Mouse (Mus musculus) embryonic facial prominence, embryonic 11.5 days (tissue): ENCODE measurements around the gene Nudt9. TPM values are rescaled to one million over a fixed set of nuclear protein-coding genes. Genes with fewer than 3 reads are reported as not detected.
"Not testable (repeated sequence)": the region's sequence is repeated elsewhere in the genome, so short reads cannot be mapped to it uniquely, and the experiment has no call there.

Experiments
- ATAC-seq: fragments of 200-750 bp; cut with Nextera tagmentation; replicated peaks from 2 replicates; pipeline ENCODE4 v1.8.0; 2017; ENCODE audit warnings: low read depth; ENCODE audit not compliant: insufficient number of reproducible peaks, low FRiP score, low TSS enrichment
- DNase-seq: peaks from one replicate; pipeline ENCODE4 v3.0.0-alpha.2; 2015; ENCODE audit warnings: low spot score
- H3K27ac ChIP-seq: fragments of 300-500 bp; sonication (generic); replicated peaks from 2 replicates; pipeline ENCODE4 v1.5.1; 2014; ENCODE audit warnings: mild to moderate bottlenecking, low read depth, low read length, control low read depth
- H3K27me3 ChIP-seq: fragments of 300-500 bp; sonication (generic); 2 replicates; pipeline ENCODE4 v1.6.1; 2014; ENCODE audit warnings: mild to moderate bottlenecking, low read length, moderate library complexity, mixed read lengths; ENCODE audit not compliant: control insufficient read depth, insufficient read depth
- H3K36me3 ChIP-seq: fragments of 300-500 bp; sonication (generic); replicated peaks from 2 replicates; pipeline ENCODE4 v1.6.1; 2014; ENCODE audit warnings: low read depth, mild to moderate bottlenecking, low read length, moderate library complexity, mixed read lengths; ENCODE audit not compliant: control insufficient read depth, insufficient read depth
- H3K4me1 ChIP-seq: fragments of 300-500 bp; sonication (generic); 2 replicates; pipeline ENCODE4 v1.6.1; 2014; ENCODE audit warnings: low read length, mixed read lengths; ENCODE audit not compliant: control insufficient read depth, insufficient read depth
- H3K4me2 ChIP-seq: fragments of 300-500 bp; sonication (generic); 2 replicates; pipeline ENCODE4 v1.6.1; 2014; ENCODE audit warnings: low read depth, mild to moderate bottlenecking, control low read depth, low read length, moderate library complexity
- H3K4me3 ChIP-seq: fragments of 300-500 bp; sonication (generic); 2 replicates; pipeline ENCODE4 v1.5.1; 2014; ENCODE audit warnings: low read depth, low read length, control low read depth
- H3K9ac ChIP-seq: fragments of 300-500 bp; sonication (generic); replicated peaks from 2 replicates; pipeline ENCODE4 v1.6.1; 2014; ENCODE audit warnings: mild to moderate bottlenecking, control low read depth, low read length
- H3K9me3 ChIP-seq: fragments of 300-500 bp; sonication (generic); replicated peaks from 2 replicates; pipeline ENCODE4 v1.6.1; 2016; ENCODE audit warnings: mild to moderate bottlenecking, low read length, inconsistent platforms, mixed read lengths; ENCODE audit not compliant: control insufficient read depth
- WGBS: fragments of 180-500 bp; shearing (Covaris S2); extraction: QIAGEN DNeasy Blood & Tissue Kit; methylation state at CpG from one replicate; pipeline ENCODE4 v1.1.7; 2014; 5-methylcytosine and 5-hydroxymethylcytosine counted together
- polyA plus RNA-seq: library from polyadenylated mRNA; unstranded; fragments of >200 nt; fragmentation: Nextera tagmentation; extraction: Ambion mirVana; gene quantifications from 2 replicates; pipeline ENCODE4 v1.2.1, GENCODE M21; 2014

The Nudt9 gene
- polyA plus RNA-seq, 1 experiment from 2014 or later = 66.9 TPM

DNA sequence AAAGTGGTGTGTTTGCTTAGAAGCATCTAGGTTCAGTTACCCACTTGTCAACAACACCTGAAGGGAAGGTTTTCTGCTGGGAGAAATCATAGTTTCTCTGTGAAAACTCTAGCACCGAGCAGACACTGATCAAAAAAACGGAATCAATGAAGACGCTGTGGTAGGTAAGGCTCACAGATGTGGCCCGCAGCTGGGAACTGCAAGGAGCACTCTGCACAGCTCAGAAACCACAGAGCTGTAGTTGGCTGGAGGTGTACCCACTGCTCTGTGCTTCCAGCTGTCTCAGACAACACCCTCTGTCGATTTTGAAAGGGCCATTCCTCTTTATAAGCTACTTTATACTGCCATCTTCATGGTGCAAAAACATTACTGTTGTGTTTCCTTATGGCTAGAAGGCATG is 38.3 kb upstream of the Nudt9 start:
- Histone ChIP-seq H3K9ac (no peak overlapping the region), H3K27ac (no peak overlapping the region), H3K4me3 (no peak overlapping the region), H3K4me2 (no peak overlapping the region), H3K36me3 (no peaks in the 10 kb centered on the region), H3K9me3 (no peaks in the 10 kb centered on the region), H3K4me1 (no peaks in the 10 kb centered on the region), H3K27me3 (no peaks in the 10 kb centered on the region)
- no peak for ATAC-seq
- WGBS = 66% methylated on average over 5 of the region's 5 CpGs
- no peak for DNase-seq

DNA sequence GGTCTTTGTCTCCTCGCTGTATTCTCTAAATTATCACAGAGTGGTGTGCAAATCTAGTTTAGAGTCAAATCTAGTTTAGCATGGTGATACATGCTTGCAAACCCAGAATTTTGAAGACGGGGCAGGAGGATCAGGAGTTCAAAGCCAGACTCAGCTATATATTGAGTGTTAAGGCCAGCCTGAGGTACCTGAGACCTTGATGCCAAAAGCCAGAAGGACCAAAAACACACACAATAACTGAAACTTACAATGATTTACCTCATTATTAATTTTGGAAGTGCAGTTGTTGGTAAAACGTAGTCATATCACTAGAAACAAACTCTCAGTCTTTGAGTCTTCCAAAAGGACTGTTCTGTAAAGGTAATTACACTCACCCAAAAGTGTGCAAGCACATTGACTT is 36.7 kb upstream of the Nudt9 start:
- no peaks in the 10 kb centered on the region for H3K27me3 ChIP-seq
- no peaks in the 10 kb centered on the region for H3K4me1 ChIP-seq
- no peak for ATAC-seq
- no peak overlapping the region for H3K4me2 ChIP-seq
- H3K9me3 ChIP-seq = no peaks in the 10 kb centered on the region
- DNase-seq = no peak
- H3K36me3 ChIP-seq = no peaks in the 10 kb centered on the region
- H3K9ac ChIP-seq = no peak overlapping the region
- H3K27ac ChIP-seq = no peak overlapping the region
- 88% methylated on average over 3 of the region's 3 CpGs for WGBS
- H3K4me3 ChIP-seq = no peak overlapping the region

DNA sequence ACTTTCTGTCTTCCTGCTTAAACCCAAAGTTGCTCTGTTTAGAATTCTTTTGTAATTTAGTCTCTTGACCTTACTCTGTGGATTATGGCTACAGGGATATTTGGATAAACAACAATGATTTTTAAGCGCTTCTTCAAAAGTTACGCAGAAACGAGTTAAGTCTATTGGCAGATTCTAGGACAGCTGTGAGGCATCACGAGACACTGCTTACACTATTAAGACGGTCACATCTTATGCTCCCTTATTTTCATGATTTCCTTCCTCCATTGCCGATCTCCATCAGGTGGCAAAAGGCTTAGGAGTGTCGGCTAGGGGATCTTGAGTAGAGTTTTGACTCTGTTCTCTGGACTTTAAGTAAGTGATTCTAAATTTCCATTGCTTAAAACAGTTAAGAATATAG is 35.8 kb upstream of the Nudt9 start:
- Histone ChIP-seq H3K9me3 (no peaks in the 10 kb centered on the region), H3K9ac (no peak overlapping the region), H3K27ac (no peak overlapping the region), H3K27me3 (no peaks in the 10 kb centered on the region), H3K4me2 (no peak overlapping the region), H3K4me3 (no peak overlapping the region), H3K4me1 (no peaks in the 10 kb centered on the region), H3K36me3 (no peaks in the 10 kb centered on the region)
- DNase-seq (no peak), ATAC-seq (no peak)
- WGBS = 88% methylated on average over 7 of the region's 7 CpGs

DNA sequence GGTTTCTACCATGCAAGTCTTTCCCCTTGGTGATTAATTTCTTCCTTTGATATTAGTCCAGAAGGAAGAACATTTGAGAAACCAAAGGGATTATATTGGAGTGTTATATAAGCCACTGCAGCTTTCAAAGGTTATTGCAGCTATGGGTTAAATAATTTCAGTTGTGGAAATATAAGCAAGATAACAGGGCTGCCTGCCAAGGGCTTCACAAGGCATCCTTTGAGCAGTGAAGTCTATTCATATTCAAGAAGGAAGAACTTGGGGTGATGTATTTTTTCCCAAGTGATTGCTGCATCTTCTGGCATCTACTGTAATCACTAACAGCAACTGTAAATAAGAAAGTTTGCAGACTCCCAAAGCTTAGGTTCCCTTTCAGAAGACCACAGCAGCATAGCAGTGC is 34.7 kb upstream of the Nudt9 start:
- Histone ChIP-seq H3K9me3 (no peaks in the 10 kb centered on the region), H3K4me3 (no peak overlapping the region), H3K4me1 (no peaks in the 10 kb centered on the region), H3K27ac (no peak overlapping the region), H3K36me3 (no peaks in the 10 kb centered on the region), H3K4me2 (no peak overlapping the region), H3K9ac (no peak overlapping the region), H3K27me3 (no peaks in the 10 kb centered on the region)
- ATAC-seq (no peak), DNase-seq (no peak)

DNA sequence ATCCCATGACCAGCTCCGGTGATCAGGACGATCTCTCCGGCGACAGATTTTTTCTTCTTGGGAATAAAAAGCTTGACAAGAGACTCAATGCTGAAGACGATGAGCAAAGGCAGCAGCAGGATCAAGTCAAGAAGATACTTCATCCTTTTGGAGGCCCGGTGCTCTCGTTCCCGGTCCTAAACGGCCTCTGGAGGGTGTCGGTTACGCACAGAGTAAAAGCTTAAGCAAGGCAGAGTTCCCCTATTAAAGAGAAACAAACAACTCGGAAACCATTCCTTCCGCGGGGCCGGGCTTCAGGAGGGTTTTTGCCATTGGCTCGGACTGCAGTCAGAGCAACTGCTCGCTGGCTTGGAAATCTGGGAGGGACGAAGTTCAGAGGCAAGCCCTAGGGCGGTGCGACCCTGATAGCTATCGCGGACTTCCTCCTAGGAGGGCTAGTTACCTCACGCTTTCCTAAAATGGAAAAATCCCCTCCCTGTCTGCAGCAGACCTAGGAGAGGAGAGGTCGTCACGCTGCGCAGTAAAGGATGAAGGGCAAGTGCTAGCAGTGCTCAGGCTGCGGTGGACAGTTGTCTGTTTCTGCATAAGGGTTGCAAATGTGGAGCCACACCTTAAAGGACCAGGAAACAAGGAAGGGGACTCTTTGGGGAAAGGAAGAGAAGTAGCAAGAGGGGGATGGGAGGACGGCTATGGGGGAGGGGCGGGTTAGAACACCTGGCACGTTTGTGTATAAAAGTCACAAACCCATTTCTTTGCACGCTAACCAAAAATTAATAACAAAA is 24.3 kb upstream of the Nudt9 start, which contains the start of gene Hsd17b11:
Gene Hsd17b11 (minus strand): TSS at position 323 of the 782 bp plus-strand sequence.
- DNase-seq (peak; percentile 87), ATAC-seq (peak; percentile 82)
- Histone ChIP-seq H3K9me3 (no peaks in the 10 kb centered on the region), H3K27ac (no peak within 1 kb of the TSS), H3K27me3 (no peaks in the 10 kb centered on the region), H3K4me3 (peak within 1 kb of the TSS; percentile 38), H3K36me3 (no peaks in the 10 kb centered on the region), H3K4me1 (no peaks in the 10 kb centered on the region), H3K9ac (peak within 1 kb of the TSS; percentile 54), H3K4me2 (peak within 1 kb of the TSS; percentile 58)
- WGBS = under 1% methylated on average over 31 of the region's 31 CpGs

DNA sequence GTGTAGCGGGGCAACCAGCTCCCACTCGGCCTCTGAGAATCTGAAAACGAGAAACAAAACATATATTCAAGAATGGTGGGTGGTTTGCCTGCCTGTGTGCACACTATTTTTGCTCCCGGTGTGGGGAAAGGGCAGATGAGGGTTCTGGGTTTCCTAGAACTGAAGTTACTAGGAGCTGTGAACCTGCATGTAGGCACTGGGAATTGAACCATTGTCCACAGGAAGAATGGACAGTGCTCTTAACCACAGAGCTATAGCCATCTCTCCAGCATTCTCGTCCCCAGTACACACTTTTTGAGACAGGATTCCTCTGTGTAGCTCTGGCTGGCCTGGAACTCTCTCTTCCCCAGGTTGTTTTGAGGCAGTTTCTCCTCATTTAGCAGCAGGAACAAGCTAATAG is 23.5 kb upstream of the Nudt9 start:
- no peak overlapping the region for H3K4me2 ChIP-seq
- DNase-seq (no peak), ATAC-seq (no peak)
- no peak overlapping the region for H3K27ac ChIP-seq
- no peaks in the 10 kb centered on the region for H3K4me1 ChIP-seq
- H3K27me3 ChIP-seq = no peaks in the 10 kb centered on the region
- H3K4me3 ChIP-seq = no peak overlapping the region
- 29% methylated on average over 5 of the region's 5 CpGs for WGBS
- no peaks in the 10 kb centered on the region for H3K36me3 ChIP-seq
- H3K9ac ChIP-seq = no peak overlapping the region
- no peaks in the 10 kb centered on the region for H3K9me3 ChIP-seq

DNA sequence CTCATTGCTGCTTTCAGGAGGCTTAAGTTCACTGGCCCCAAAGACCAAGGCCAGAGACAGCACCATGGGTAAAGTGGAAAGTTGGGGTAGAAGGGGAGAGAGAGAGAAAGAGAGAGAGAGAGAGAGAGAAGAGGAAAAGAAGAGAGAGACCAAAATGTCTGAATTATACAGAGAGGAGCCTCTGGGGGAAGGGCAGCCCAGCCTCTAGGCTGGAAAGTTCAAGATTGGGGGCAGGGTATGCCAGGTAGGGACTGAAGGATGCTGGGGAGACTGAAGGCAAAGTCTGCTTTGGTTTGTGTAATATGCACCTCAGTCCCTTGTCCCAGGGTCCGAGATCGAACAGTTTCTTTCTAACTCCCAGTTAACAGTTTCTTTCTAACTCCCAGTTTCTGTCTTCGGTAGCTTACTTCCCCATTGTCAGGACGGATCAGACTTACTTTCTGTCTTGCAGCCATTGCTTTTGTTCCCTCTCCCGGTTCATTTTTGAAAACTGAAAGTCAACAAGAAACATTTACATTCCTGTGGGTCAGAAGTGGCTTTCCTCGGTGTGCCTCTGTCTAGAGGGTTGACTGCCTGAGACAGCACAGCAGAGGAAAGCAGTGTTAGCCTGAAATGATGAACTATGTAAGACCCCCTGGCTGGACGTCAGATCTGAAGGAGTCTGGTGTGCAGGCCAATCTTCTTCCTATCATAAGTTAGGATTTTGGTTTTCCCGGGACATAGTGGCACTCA is 22.7 kb upstream of the Nudt9 start:
- no peak for ATAC-seq

DNA sequence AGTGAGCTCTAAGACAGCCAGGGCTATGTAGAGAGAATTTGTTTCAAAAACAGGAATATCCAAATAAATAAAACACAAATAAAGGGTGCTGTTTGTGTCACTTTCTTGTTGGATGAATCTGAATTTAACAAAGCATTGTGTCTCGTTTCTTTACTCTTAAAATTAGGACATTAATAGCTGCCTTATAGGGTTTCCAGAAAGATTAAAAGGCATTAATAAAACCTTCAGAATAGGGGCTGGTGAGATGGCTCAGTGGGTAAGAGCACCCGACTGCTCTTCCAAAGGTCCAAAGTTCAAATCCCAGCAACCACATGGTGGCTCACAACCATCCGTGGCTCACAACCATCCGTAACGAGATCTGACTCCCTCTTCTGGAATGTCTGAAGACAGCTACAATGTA is 21.9 kb upstream of the Nudt9 start:
- 67% methylated on average over 5 of the region's 5 CpGs for WGBS
- not testable (repeated sequence) for H3K9ac ChIP-seq, H3K4me2 ChIP-seq, H3K4me1 ChIP-seq, DNase-seq, H3K9me3 ChIP-seq, H3K4me3 ChIP-seq, ATAC-seq, H3K27ac ChIP-seq, H3K27me3 ChIP-seq, H3K36me3 ChIP-seq

More for the DNA sequence above, 22.7 kb upstream of the Nudt9 start:
- no peaks in the 10 kb centered on the region for H3K4me1 ChIP-seq
- H3K27me3 ChIP-seq = no peaks in the 10 kb centered on the region
- H3K9me3 ChIP-seq = no peaks in the 10 kb centered on the region
- H3K4me3 ChIP-seq = no peak overlapping the region
- no peaks in the 10 kb centered on the region for H3K36me3 ChIP-seq
- no peak overlapping the region for H3K4me2 ChIP-seq
- H3K9ac ChIP-seq = no peak overlapping the region
- DNase-seq = no peak
- WGBS = 74% methylated on average over 8 of the region's 8 CpGs
- H3K27ac ChIP-seq = no peak overlapping the region
